Mouse (Mus musculus): Measurements from ENCODE around the gene Bmt2. TPM values are rescaled to one million over a fixed set of nuclear protein-coding genes. Genes with fewer than 3 reads are reported as not detected.

Gene Bmt2
- polyA plus RNA-seq, 1 experiment: 60.3 TPM

DNA sequence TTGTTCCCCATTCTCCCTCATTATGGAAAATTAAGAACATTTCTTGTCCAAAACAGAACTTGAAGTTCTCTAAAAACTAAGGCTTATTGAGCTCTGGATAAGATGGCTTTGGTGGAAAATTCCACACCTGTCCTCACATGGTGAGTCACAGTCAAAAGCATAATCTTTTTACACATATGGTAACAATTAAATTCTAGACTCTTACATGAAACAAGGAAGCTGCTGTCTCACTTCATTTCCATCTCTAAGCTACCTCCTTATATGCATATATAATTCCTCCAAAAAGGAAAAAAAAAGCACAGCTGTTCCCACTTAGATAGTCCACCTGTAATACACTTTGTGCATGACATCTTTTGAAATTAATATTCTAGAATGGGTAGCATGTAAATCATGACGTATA lies 45.2 kb downstream of the Bmt2 start:
- TF ChIP-seq CTCF (IDR thresholded peaks at IDR 0.05; ENCODE audit: low read depth, low read length) (no peak), POLR2A (IDR thresholded peaks at IDR 0.05; ENCODE audit: borderline replicate concordance, low read depth, low read length) (no peak)
- Histone ChIP-seq H3K4me1 (ENCODE audit: control insufficient read depth, insufficient read depth, low read length) (no peaks in the 10 kb centered on the region), H3K27ac (ENCODE audit: insufficient read depth, low read depth, low read length) (no peak overlapping the region), H3K4me3 (ENCODE audit: insufficient read depth, low read length) (no peak overlapping the region)

DNA sequence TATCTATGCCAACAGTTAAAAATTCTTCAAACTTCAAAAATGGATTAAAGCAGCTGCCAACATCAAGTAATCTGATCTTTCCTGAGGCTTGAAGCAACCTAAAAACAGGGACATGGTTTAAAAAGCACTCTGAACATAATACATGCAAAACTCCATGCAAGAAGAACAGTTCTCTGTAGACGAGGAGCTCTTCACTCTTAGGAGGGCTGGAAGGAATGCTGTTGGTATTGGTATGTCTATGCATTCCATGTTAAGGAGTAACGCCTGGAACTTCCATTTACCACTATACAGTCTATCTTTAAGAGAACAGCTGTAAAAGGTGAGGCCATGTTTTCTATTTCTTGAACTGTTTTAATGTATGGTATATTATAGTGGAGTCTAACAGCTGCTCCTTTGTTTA lies 47.2 kb downstream of the Bmt2 start:
- TF ChIP-seq CTCF (IDR thresholded peaks at IDR 0.05; ENCODE audit: low read depth, low read length): no peak
- no peak for TF ChIP-seq POLR2A (IDR thresholded peaks at IDR 0.05; ENCODE audit: borderline replicate concordance, low read depth, low read length)
- no peaks in the 10 kb centered on the region for H3K4me1 ChIP-seq (ENCODE audit: control insufficient read depth, insufficient read depth, low read length)
- H3K4me3 ChIP-seq (ENCODE audit: insufficient read depth, low read length): no peak overlapping the region
- no peak overlapping the region for H3K27ac ChIP-seq (ENCODE audit: insufficient read depth, low read depth, low read length)

DNA sequence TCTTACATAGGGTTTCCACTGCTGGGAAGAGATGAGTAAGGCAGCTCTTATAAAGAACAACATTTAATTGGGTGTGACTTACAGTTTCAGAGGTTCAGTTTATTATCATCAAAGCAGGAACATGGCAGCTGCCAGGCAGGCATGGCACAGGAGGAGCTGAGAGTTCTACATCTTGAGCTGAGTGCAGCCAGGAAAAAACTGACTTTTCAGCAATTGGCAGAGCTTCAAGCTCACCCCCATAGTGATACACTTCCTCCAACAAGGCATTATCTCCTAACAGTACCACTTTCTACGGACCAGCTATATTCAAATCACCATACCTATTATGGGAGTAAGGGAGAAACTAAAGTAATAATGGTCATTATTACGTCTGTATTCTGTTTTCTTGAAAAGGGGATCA lies 58.1 kb downstream of the Bmt2 start:
- Histone ChIP-seq H3K27ac (ENCODE audit: insufficient read depth, low read depth, low read length) (no peak overlapping the region), H3K4me3 (ENCODE audit: insufficient read depth, low read length) (no peak overlapping the region), H3K4me1 (ENCODE audit: control insufficient read depth, insufficient read depth, low read length) (peaks cover 6% of the 10 kb centered on the region; the same call in 1 of the 2 replicates)
- TF ChIP-seq CTCF (IDR thresholded peaks at IDR 0.05; ENCODE audit: low read depth, low read length) (no peak), POLR2A (IDR thresholded peaks at IDR 0.05; ENCODE audit: borderline replicate concordance, low read depth, low read length) (no peak)

- peaks cover 6% of the 10 kb centered on the region; the same call in 1 of the 2 replicates for H3K4me1 ChIP-seq (ENCODE audit: control insufficient read depth, insufficient read depth, low read length)
- no peak overlapping the region for H3K27ac ChIP-seq (ENCODE audit: insufficient read depth, low read depth, low read length)
- TF ChIP-seq CTCF (IDR thresholded peaks at IDR 0.05; ENCODE audit: low read depth, low read length) (no peak), POLR2A (IDR thresholded peaks at IDR 0.05; ENCODE audit: borderline replicate concordance, low read depth, low read length) (no peak)
- H3K4me3 ChIP-seq (ENCODE audit: insufficient read depth, low read length): no peak overlapping the region
Observed at GRCm38 (mm10) chr6:13617110-13617509, 60.7 kb downstream of the Bmt2 start.

- no peak overlapping the region for H3K27ac ChIP-seq (ENCODE audit: insufficient read depth, low read depth, low read length)
- H3K4me3 ChIP-seq (ENCODE audit: insufficient read depth, low read length): no peak overlapping the region
- peaks cover 15% of the 10 kb centered on the region for H3K4me1 ChIP-seq (ENCODE audit: control insufficient read depth, insufficient read depth, low read length)
- no peak for TF ChIP-seq POLR2A (IDR thresholded peaks at IDR 0.05; ENCODE audit: borderline replicate concordance, low read depth, low read length)
- no peak for TF ChIP-seq CTCF (IDR thresholded peaks at IDR 0.05; ENCODE audit: low read depth, low read length)
Observed at GRCm38 (mm10) chr6:13614568-13614967, 63.2 kb downstream of the Bmt2 start.

GRCm38 (mm10) chr6:13613671-13614070 lies 64.1 kb downstream of the Bmt2 start:
- Histone ChIP-seq H3K4me1 (ENCODE audit: control insufficient read depth, insufficient read depth, low read length) (peaks cover 22% of the 10 kb centered on the region), H3K4me3 (ENCODE audit: insufficient read depth, low read length) (no peak overlapping the region), H3K27ac (ENCODE audit: insufficient read depth, low read depth, low read length) (no peak overlapping the region)
- TF ChIP-seq POLR2A (IDR thresholded peaks at IDR 0.05; ENCODE audit: borderline replicate concordance, low read depth, low read length) (no peak), CTCF (IDR thresholded peaks at IDR 0.05; ENCODE audit: low read depth, low read length) (no peak)

GRCm38 (mm10) chr6:13610869-13611268 lies 66.9 kb downstream of the Bmt2 start:
- no peak overlapping the region for H3K27ac ChIP-seq (ENCODE audit: insufficient read depth, low read depth, low read length)
- H3K4me1 ChIP-seq (ENCODE audit: control insufficient read depth, insufficient read depth, low read length): peaks cover 26% of the 10 kb centered on the region
- TF ChIP-seq CTCF (IDR thresholded peaks at IDR 0.05; ENCODE audit: low read depth, low read length) (no peak), POLR2A (IDR thresholded peaks at IDR 0.05; ENCODE audit: borderline replicate concordance, low read depth, low read length) (no peak)
- no peak overlapping the region for H3K4me3 ChIP-seq (ENCODE audit: insufficient read depth, low read length)

- Histone ChIP-seq H3K4me1 (ENCODE audit: control insufficient read depth, insufficient read depth, low read length) (peaks cover 32% of the 10 kb centered on the region), H3K4me3 (ENCODE audit: insufficient read depth, low read length) (no peak overlapping the region), H3K27ac (ENCODE audit: insufficient read depth, low read depth, low read length) (no peak overlapping the region; the same call in 1 of the 2 replicates)
- no peak for TF ChIP-seq CTCF (IDR thresholded peaks at IDR 0.05; ENCODE audit: low read depth, low read length)
- no peak for TF ChIP-seq POLR2A (IDR thresholded peaks at IDR 0.05; ENCODE audit: borderline replicate concordance, low read depth, low read length)
Observed at GRCm38 (mm10) chr6:13609353-13610140, 68.2 kb downstream of the Bmt2 start.

GRCm38 (mm10) chr6:13607621-13608493 lies 69.9 kb downstream of the Bmt2 start, which contains the start of gene Tmem168:
Gene Tmem168, minus strand, starts transcription at chr6:13608100.
- peak within 1 kb of the TSS; percentile 86 for H3K27ac ChIP-seq (ENCODE audit: insufficient read depth, low read depth, low read length)
- H3K4me1 ChIP-seq (ENCODE audit: control insufficient read depth, insufficient read depth, low read length): peaks cover 36% of the 10 kb centered on the region
- peak within 1 kb of the TSS; percentile 81 for H3K4me3 ChIP-seq (ENCODE audit: insufficient read depth, low read length)
- TF ChIP-seq POLR2A (IDR thresholded peaks at IDR 0.05; ENCODE audit: borderline replicate concordance, low read depth, low read length) (no peak), CTCF (IDR thresholded peaks at IDR 0.05; ENCODE audit: low read depth, low read length) (no peak)

Data from bone marrow macrophage, adult 2 months (primary cell).